Mouse (Mus musculus): ENCODE data around the gene Pou2f2.

DNA sequence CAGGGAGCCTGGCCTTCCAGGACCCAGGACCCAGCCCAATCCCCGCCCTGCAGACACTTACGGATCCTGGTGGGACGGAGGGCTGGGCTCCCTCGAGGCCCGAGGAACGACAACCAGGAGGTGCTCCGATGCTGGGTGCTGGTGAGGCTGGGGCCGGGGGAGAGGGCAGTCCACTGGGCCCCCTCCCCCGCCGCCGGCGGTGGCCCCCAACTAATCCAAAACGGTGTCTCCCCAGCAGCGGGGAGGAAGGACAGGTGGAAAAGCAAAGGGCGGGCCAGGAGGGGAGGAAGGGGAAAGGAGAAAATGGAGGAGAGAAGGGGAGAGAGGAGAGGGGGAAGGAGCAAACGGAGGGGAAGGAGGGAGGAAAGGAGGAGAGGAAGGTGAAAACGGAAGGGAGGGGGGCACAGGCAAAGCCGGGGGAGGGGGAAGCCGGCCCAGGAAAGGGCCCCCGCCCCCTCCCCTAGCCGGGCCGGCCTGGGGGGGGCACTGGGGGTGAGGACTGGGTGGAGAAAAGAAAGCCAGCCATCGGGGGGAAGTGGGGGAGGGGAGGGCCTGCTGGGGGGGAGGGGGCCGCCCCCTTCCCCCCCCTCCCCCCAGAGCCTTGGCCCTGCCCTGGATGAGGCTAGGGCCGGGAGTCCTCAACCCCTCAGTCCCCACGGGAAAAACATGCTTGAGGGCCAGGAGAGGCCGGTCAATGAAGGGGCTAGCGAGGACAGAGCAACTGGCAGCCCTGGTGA lies 107.4 kb downstream of the Pou2f2 start, which contains the start of the genes Grik5 and Zfp574:
- TF ChIP-seq GATA1 (IDR thresholded peaks at IDR 0.05; ENCODE audit: borderline replicate concordance, low read length) = no peak
- TF ChIP-seq FLI1 (IDR thresholded peaks at IDR 0.05; ENCODE audit: low read length) = no peak
